Mouse (Mus musculus) E14TG2a.4 (cell line): ENCODE results near the gene Krt28.

Experiments used
- H3K27me3 ChIP-seq: 2 replicates; pipeline ENCODE4 v1.6.1; 2014; ENCODE audit warnings: low read length, control low read depth; ENCODE audit not compliant: insufficient read depth
- H3K36me3 ChIP-seq: 2 replicates; pipeline ENCODE4 v1.6.1; 2014; ENCODE audit warnings: low read length, control low read depth; ENCODE audit not compliant: insufficient read depth
- H3K4me1 ChIP-seq: replicated peaks from 2 replicates; pipeline ENCODE4 v1.6.1; 2014; ENCODE audit warnings: low read depth, low read length, control low read depth
- H3K4me3 ChIP-seq: replicated peaks from 2 replicates; pipeline ENCODE4 v1.5.1; 2014; ENCODE audit warnings: mild to moderate bottlenecking, low read length
- H3K9me3 ChIP-seq: 2 replicates; pipeline ENCODE4 v1.6.1; 2014; ENCODE audit warnings: low read length, control low read depth
- CTCF ChIP-seq: conservative IDR thresholded peaks from 2 replicates; pipeline ENCODE4 v1.5.1; 2014; ENCODE audit warnings: low read length
- NANOG ChIP-seq: IDR thresholded peaks from 2 replicates; pipeline ENCODE4 v1.6.1; 2014; ENCODE audit warnings: borderline replicate concordance, low read length, mixed read lengths
- POU5F1 ChIP-seq: IDR thresholded peaks from 2 replicates; pipeline ENCODE4 v1.6.1; 2014; ENCODE audit warnings: low read length, borderline replicate concordance

Krt28 gene

DNA sequence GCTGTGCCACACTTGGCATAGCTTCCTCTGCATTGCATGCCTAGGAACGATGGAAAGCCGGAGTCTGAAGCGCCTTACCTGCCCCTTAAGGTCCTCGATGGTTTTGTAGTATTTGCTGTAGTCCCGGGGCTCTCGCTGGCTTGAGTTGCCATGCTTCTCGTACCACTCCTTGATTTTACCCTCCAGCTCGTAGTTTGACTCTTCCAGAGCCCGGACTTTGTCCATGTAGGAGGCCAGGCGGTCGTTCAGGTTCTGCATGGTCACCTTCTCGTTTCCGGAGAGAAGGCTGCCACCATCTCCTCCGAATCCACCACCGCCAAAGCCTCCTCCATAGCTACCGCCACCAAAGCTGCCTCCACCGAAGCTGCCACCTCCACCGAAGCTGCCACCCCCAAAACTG is 14.0 kb upstream of the Krt28 start:
- Histone ChIP-seq H3K27me3 (peaks cover 3% of the 10 kb centered on the region; the same call in 1 of the 2 replicates), H3K36me3 (peaks cover 4% of the 10 kb centered on the region; the same call in 1 of the 2 replicates), H3K4me3 (peak overlapping the region; percentile 37; the same call in 1 of the 2 replicates), H3K4me1 (peaks cover 28% of the 10 kb centered on the region), H3K9me3 (no peaks in the 10 kb centered on the region)
- TF ChIP-seq NANOG (no peak), POU5F1 (no peak), CTCF (no peak)

DNA sequence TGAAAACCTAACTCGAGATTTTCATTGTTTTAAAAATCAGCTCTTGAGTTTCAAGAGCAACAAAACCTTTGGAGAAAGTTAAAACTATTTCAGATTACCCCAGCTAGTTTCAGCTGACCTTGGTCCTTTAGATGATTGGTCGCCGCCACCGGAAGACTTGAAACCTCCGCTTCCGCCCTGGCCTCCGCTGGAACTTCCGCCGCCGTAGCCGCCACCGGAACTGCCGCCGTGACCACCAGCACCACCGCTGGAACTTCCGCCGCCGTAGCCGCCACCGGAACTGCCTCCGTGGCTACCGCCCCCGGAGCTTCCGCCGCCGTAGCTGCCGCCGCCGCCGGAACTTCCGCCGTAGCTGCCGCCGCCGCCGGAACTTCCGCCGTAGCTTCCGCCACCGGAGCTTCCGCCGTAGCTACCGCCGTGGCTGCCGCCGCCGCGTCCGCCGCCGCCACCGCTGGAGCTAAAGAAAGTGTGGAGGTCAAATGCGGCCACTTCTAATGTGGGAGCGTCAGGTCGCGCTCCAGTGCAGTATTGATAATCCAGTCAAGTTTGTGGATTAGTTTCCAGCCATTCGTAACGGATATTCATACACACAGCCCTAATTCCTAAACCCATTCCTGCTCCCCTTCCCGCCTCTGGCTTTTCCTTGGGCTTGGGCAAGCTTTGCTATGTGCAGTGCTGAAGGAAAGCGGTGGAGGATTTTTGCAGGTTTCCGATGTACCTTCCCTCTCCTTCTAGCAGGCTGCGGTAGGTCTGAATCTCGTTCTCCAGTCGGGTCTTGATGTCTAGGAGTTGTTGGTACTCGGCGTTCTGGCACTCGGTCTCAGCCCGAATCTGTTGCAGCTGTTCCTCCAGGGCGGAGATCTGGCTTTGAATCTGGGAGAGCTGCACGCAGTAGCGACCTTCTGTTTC is 11.4 kb upstream of the Krt28 start:
- no peak for TF ChIP-seq POU5F1
- no peak for TF ChIP-seq NANOG
- TF ChIP-seq CTCF = no peak
- H3K4me1 ChIP-seq = peaks cover 28% of the 10 kb centered on the region
- H3K9me3 ChIP-seq = no peaks in the 10 kb centered on the region
- peak overlapping the region; percentile 84 for H3K4me3 ChIP-seq
- H3K36me3 ChIP-seq = peaks cover 4% of the 10 kb centered on the region; the same call in 1 of the 2 replicates
- no peaks in the 10 kb centered on the region for H3K27me3 ChIP-seq

DNA sequence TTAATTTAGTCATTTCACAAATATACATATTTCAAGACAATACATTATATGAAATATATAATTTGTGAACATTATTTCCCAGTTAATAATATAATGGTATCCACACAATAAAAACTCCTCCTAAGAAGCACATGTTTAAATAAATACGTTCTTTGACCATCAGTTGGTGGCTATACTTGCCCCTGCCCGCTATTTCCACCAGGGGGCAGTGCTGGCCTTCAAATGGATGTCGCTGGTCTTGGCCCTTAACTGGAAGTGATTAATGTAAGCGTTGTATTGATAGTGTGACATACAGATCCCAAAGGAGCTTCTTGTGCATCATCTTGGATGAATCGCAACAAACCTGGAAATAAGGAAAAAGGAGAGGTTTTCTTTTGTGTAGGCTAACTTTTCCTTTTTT is 4.9 kb upstream of the Krt28 start:
- H3K27me3 ChIP-seq = no peaks in the 10 kb centered on the region
- no peaks in the 10 kb centered on the region for H3K36me3 ChIP-seq
- peaks cover 2% of the 10 kb centered on the region; the same call in 1 of the 2 replicates for H3K4me1 ChIP-seq
- H3K4me3 ChIP-seq = no peak overlapping the region
- peak; percentile 97 for TF ChIP-seq CTCF
- TF ChIP-seq POU5F1 = no peak
- no peaks in the 10 kb centered on the region for H3K9me3 ChIP-seq

DNA sequence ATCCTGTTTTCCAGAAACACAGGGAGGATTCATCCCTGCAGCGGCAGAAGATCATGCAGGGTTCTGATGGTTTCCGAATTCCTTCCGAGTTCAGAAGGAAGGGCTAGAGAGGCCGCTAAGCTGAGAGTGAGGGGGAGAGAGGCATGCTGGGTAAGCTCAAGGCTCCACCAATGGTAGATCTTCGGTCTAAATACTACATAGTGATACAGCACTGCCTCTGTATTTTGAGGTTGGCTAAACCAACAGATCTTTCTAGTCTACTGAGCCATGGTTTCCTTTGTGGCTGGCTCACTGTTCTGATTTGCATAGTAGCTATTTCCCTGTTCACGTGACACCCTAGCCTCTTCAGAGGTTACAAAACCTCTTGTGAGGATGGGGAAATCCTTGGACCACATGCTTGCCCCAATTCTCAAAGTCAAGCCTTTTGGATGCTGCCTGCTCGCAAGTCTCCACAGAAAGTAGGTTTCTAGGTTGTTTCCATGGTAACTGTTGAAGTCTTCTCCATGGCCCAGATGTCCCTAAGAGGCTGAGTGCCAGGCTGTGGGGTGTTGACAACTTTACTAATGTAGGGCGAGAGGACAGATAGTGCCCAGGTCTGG is 4.8 kb downstream of the Krt28 start:
- Histone ChIP-seq H3K4me1 (peaks cover 24% of the 10 kb centered on the region), H3K4me3 (no peak overlapping the region), H3K27me3 (peaks cover 13% of the 10 kb centered on the region), H3K36me3 (no peaks in the 10 kb centered on the region), H3K9me3 (no peaks in the 10 kb centered on the region)
- TF ChIP-seq POU5F1 = no peak
- no peak for TF ChIP-seq NANOG
- no peak for TF ChIP-seq CTCF

DNA sequence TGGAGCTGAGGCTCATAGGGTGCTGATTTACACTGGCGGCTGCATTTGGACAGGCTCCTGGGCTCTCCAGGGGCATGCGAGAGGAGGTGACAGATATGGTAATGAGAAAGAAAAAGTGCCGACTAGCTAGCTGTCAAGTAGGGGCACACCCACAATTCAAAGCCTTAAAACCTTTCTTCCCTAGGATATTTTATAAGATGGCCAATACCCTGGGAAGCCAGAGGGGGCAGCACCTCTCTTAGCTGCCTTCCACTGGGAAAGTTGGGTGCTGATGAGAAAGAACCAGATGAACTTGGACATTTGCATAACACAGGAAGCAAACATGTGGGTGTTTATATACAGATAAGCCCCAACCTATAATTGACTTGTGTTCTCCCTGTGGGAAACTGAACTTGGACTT is 5.5 kb downstream of the Krt28 start:
- Histone ChIP-seq H3K27me3 (peaks cover 13% of the 10 kb centered on the region), H3K36me3 (no peaks in the 10 kb centered on the region), H3K9me3 (no peaks in the 10 kb centered on the region), H3K4me1 (peaks cover 21% of the 10 kb centered on the region), H3K4me3 (no peak overlapping the region)
- no peak for TF ChIP-seq NANOG
- TF ChIP-seq CTCF = peak; percentile 87

DNA sequence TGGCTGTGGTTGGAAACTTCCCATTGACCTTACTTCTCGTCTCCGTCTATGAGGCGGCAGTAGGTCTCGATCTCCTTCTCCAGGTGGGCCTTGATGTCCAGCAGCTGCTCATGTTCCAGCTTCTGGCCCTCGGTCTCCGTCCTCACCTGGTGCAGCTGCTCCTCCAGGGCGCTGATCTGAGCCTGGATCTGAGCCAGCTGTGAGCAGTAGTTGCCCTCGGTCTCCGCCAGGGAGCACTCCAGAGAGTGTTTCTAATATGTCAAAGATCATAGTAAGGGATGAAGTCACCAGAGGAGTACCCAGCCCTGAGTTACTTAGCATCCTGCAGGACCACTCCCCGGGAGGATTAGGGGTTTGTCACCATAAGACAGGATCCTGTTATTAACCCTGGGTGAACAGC is 7.9 kb downstream of the Krt28 start:
- Histone ChIP-seq H3K36me3 (no peaks in the 10 kb centered on the region), H3K9me3 (no peaks in the 10 kb centered on the region), H3K27me3 (peaks cover 5% of the 10 kb centered on the region), H3K4me1 (peaks cover 21% of the 10 kb centered on the region), H3K4me3 (no peak overlapping the region)
- TF ChIP-seq POU5F1 = no peak
- peak; percentile 20 for TF ChIP-seq CTCF

DNA sequence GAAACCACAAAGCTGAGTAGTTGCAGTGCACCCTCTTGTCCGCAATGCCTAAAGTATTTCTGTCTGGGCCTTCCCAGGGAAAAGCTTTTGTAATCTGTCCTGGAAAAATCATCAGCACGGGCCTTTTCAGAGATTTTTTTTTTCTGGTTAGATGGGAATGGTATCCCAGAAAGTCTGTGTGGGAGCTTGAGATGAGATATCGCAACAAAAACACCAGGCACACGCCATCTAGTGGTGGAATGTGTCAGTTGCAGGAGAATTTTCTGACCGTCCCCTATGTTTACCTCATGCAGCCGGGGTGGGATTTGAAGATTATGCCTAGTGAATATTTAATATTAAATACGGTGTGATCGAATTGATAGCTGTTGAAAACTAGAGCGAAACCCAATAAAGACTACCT is 10.3 kb downstream of the Krt28 start:
- H3K9me3 ChIP-seq = no peaks in the 10 kb centered on the region

GRCm38 (mm10) chr11:99361423-99361822 is 13.3 kb downstream of the Krt28 start:
- no peak for TF ChIP-seq CTCF
- TF ChIP-seq NANOG = no peak
- TF ChIP-seq POU5F1 = no peak
- Histone ChIP-seq H3K4me1 (peaks cover 4% of the 10 kb centered on the region), H3K4me3 (no peak overlapping the region), H3K36me3 (no peaks in the 10 kb centered on the region), H3K9me3 (no peaks in the 10 kb centered on the region), H3K27me3 (peaks cover 3% of the 10 kb centered on the region; the same call in 1 of the 2 replicates)

More for the DNA sequence above, 10.3 kb downstream of the Krt28 start:
- Histone ChIP-seq H3K36me3 (no peaks in the 10 kb centered on the region), H3K27me3 (no peaks in the 10 kb centered on the region; the same call in 1 of the 2 replicates), H3K4me1 (peaks cover 8% of the 10 kb centered on the region), H3K4me3 (no peak overlapping the region)
- TF ChIP-seq NANOG = no peak
- TF ChIP-seq CTCF = peak; percentile 85
